In genomic region chr13:6646674-6647066, GRCm38 (mm10) we compare ENCODE assay signal across 9 mouse cellular contexts. TPM values are rescaled to one million over a fixed set of nuclear protein-coding genes. Genes with fewer than 3 reads are reported as not detected.
DNase-seq lines count a peak whose midpoint lies in the region; ATAC-seq and TF ChIP-seq lines count a peak whose summit lies in the region.
"Had no signal": no experiment of that assay in that cellular context is flagged by ENCODE, and none has a peak within 500 bp of the region (broad histone marks: within the 10 kb centered on the region; RNA-seq: fewer than 3 reads in every experiment).

No protein-coding gene starts in this region.

- H3K4me2 ChIP-seq in heart, embryonic 15.5 days, result peak overlapping the region; percentile 96
- H3K4me2 ChIP-seq in hindbrain, embryonic 11.5 days (replicated peaks; ENCODE audit: low read depth, low read length), result peak overlapping the region; percentile 99
- H3K4me2 ChIP-seq in midbrain, embryonic 12.5 days (replicated peaks), result peak overlapping the region; percentile 100

- TF ChIP-seq CTCF in Patski (IDR thresholded peaks at IDR 0.05), result no peak

- H3K4me1 ChIP-seq in heart, embryonic 15.5 days (replicated peaks), result peaks cover 31% of the 10 kb centered on the region
- no peaks in the 10 kb centered on the region; the same call in 1 of the 2 replicates for H3K4me1 ChIP-seq in hindbrain, embryonic 11.5 days (replicated peaks; ENCODE audit: control insufficient read depth, insufficient read depth, low read length)
- H3K4me1 ChIP-seq in midbrain, embryonic 12.5 days, result 0 out of 2 replicates have a peak, but pooled peaks cover 10% of the 10 kb centered on the region

- in situ Hi-C loops in Patski (cut with MboI; ENCODE audit: low pct_unique_long_range_greater_than_20kb), result no loop called here

- ATAC-seq in heart, embryonic 15.5 days (replicated peaks; ENCODE audit: insufficient number of reproducible peaks, insufficient read depth, low FRiP score, low read depth), result no peak
- ATAC-seq in Patski, result peak; percentile 1
- no peak for ATAC-seq in hindbrain, embryonic 11.5 days (ENCODE audit: low FRiP score)
- ATAC-seq in midbrain, embryonic 12.5 days (ENCODE audit: low FRiP score, low read depth), result no peak

- 32% methylated on average over 3 of the region's 3 CpGs for WGBS in heart, embryonic 15.5 days
- WGBS in hindbrain, embryonic 11.5 days, result 45% methylated on average over 3 of the region's 3 CpGs
- WGBS in midbrain, embryonic 12.5 days, result 42% methylated on average over 3 of the region's 3 CpGs

- H3K36me3 ChIP-seq in heart, embryonic 15.5 days, result no peaks in the 10 kb centered on the region
- H3K36me3 ChIP-seq in hindbrain, embryonic 11.5 days (ENCODE audit: control insufficient read depth, insufficient read depth, low read length), result no peaks in the 10 kb centered on the region
- H3K36me3 ChIP-seq in midbrain, embryonic 12.5 days, result no peaks in the 10 kb centered on the region

- no peak for DNase-seq in heart, postnatal 10 days
- DNase-seq in Patski (ENCODE audit: low read depth, low spot score), result no peak
- DNase-seq in hindbrain, embryonic 11.5 days (ENCODE audit: low spot score), result no peak
- no peak for DNase-seq in urinary bladder, postnatal 10 days (ENCODE audit: low spot score)
- no peak for DNase-seq in cerebellum, postnatal 25 days
- no peak for DNase-seq in spleen, adult 12 weeks (ENCODE audit: low spot score)
- DNase-seq: gastrocnemius, postnatal 36 days had no signal

- H3K27me3 ChIP-seq in heart, embryonic 15.5 days, result no peaks in the 10 kb centered on the region
- no peaks in the 10 kb centered on the region for H3K27me3 ChIP-seq in Patski
- no peaks in the 10 kb centered on the region for H3K27me3 ChIP-seq in hindbrain, embryonic 11.5 days (ENCODE audit: control insufficient read depth, insufficient read depth, low read length)
- H3K27me3 ChIP-seq in midbrain, embryonic 12.5 days, result peaks cover 12% of the 10 kb centered on the region; the same call in 1 of the 2 replicates

- H3K9ac ChIP-seq in heart, embryonic 15.5 days, result peak overlapping the region; percentile 78
- H3K9ac ChIP-seq in hindbrain, embryonic 11.5 days (ENCODE audit: low read depth, low read length), result no peak overlapping the region; the same call in 1 of the 2 replicates
- 0 out of 2 replicates have a peak overlapping the region, but pooled peaks have one; percentile 58 for H3K9ac ChIP-seq in midbrain, embryonic 12.5 days (replicated peaks)

- peak overlapping the region; percentile 79 for H3K4me3 ChIP-seq in heart, embryonic 15.5 days
- peak overlapping the region; percentile 55 for H3K4me3 ChIP-seq in hindbrain, embryonic 11.5 days (ENCODE audit: low read depth, low read length)
- peak overlapping the region; percentile 63 for H3K4me3 ChIP-seq in midbrain, embryonic 12.5 days

- intact Hi-C loops in heart, postnatal 10 days (cut with DNase I), result no loop called here

- H3K27ac ChIP-seq in heart, embryonic 15.5 days, result peak overlapping the region; percentile 93
- no peak overlapping the region for H3K27ac ChIP-seq in hindbrain, embryonic 11.5 days (ENCODE audit: low read depth, low read length)
- H3K27ac ChIP-seq in midbrain, embryonic 12.5 days (replicated peaks), result no peak overlapping the region

- no peaks in the 10 kb centered on the region for H3K9me3 ChIP-seq in heart, embryonic 15.5 days (replicated peaks)
- no peaks in the 10 kb centered on the region for H3K9me3 ChIP-seq in hindbrain, embryonic 11.5 days (ENCODE audit: control insufficient read depth, low read length)
- no peaks in the 10 kb centered on the region for H3K9me3 ChIP-seq in midbrain, embryonic 12.5 days

- CTCF ChIA-PET in Patski (lab: Charles Lee), result interaction anchor here (1.4 to 2.9 kb wide), 5 partner anchors 8 to 33 kb away, joined by 4 to 7 read pairs (median 5); no protein-coding TSS in a partner anchor

- POLR2A ChIA-PET in Patski (lab: Charles Lee), result interaction anchor here (1.3 kb wide), 1 partner anchor 10 kb away, joined by 5 read pairs; no protein-coding TSS in a partner anchor

RNA-seq across cellular contexts. Expression of gene Pfkp, which starts 1.9 kb away (rescaled TPM):
- 172 and 191 TPM in 2 replicates for polyA plus RNA-seq in heart, embryonic 15.5 days (2015; fragmentation: Nextera tagmentation; extraction: Ambion mirVana)
- total RNA-seq in heart, postnatal 10 days (2021), result 10 to 100 TPM; 67.3 to 78.2 TPM
- 220 TPM for polyA plus RNA-seq in Patski (2021)
- 46.8 and 56.5 TPM in 2 replicates for polyA plus RNA-seq in hindbrain, embryonic 11.5 days (2014; fragmentation: Nextera tagmentation; extraction: Ambion mirVana)
- polyA plus RNA-seq in midbrain, embryonic 12.5 days (2016; fragmentation: Nextera tagmentation; extraction: Ambion mirVana), result 46.3 and 48.6 TPM in 2 replicates
